Mouse (Mus musculus): ENCODE measurements around the gene Phactr1. TPM values are rescaled to one million over a fixed set of nuclear protein-coding genes. Genes with fewer than 3 reads are reported as not detected.

Gene Phactr1
- total and polyA plus RNA-seq, 3 experiments, result not detected

GRCm38 (mm10) chr13:42985806-42986205 lies 305.4 kb downstream of the Phactr1 start:
- Histone ChIP-seq H3K4me3 (ENCODE audit: control insufficient read depth in 1 of 2, insufficient read depth in 1 of 2, low read depth in 2 of 2, low read length in 2 of 2) (no peak overlapping the region), H3K79me2 (ENCODE audit: control insufficient read depth, insufficient read depth, low read length, poor library complexity) (no peaks in the 10 kb centered on the region), H3K9ac (ENCODE audit: control insufficient read depth, low read depth, low read length, poor library complexity, severe bottlenecking) (no peak overlapping the region), H3K27ac (ENCODE audit: control insufficient read depth, low read depth, low read length) (no peak overlapping the region), H3K27me3 (ENCODE audit: control insufficient read depth in 1 of 2, insufficient read depth in 2 of 2, low read length in 2 of 2) (no peaks in the 10 kb centered on the region), H3K4me1 (ENCODE audit: control insufficient read depth in 1 of 2, insufficient read depth in 2 of 2, low read length in 2 of 2) (no peaks in the 10 kb centered on the region), H3K9me3 (replicated peaks; ENCODE audit: insufficient read depth, low read length) (no peaks in the 10 kb centered on the region), H3K36me3 (ENCODE audit: control insufficient read depth in 1 of 2, insufficient read depth in 2 of 2, low read length in 2 of 2) (no peaks in the 10 kb centered on the region)
- TF ChIP-seq NRF1 (IDR thresholded peaks at IDR 0.05; ENCODE audit: insufficient read depth, low read depth, low read length, poor library complexity, severe bottlenecking) (no peak), MYC (IDR thresholded peaks at IDR 0.05; ENCODE audit: low read depth, low read length) (no peak), UBTF (IDR thresholded peaks at IDR 0.05; ENCODE audit: borderline replicate concordance, insufficient read depth, low read depth, low read length) (no peak), RAD21 (IDR thresholded peaks at IDR 0.05; ENCODE audit: low read depth, low read length) (no peak)
- DNase-seq (ENCODE audit: low read depth, low spot score), result no peak

GRCm38 (mm10) chr13:42987931-42988579 lies 307.6 kb downstream of the Phactr1 start:
- no peak overlapping the region for H3K4me3 ChIP-seq (ENCODE audit: control insufficient read depth in 1 of 2, insufficient read depth in 1 of 2, low read depth in 2 of 2, low read length in 2 of 2)
- no peaks in the 10 kb centered on the region for H3K9me3 ChIP-seq (replicated peaks; ENCODE audit: insufficient read depth, low read length)
- H3K4me1 ChIP-seq (ENCODE audit: control insufficient read depth in 1 of 2, insufficient read depth in 2 of 2, low read length in 2 of 2), result no peaks in the 10 kb centered on the region
- no peaks in the 10 kb centered on the region for H3K36me3 ChIP-seq (ENCODE audit: control insufficient read depth in 1 of 2, insufficient read depth in 2 of 2, low read length in 2 of 2)
- TF ChIP-seq MYC (IDR thresholded peaks at IDR 0.05; ENCODE audit: low read depth, low read length), result no peak
- TF ChIP-seq ZKSCAN1 (IDR thresholded peaks at IDR 0.05; ENCODE audit: low read depth, low read length), result no peak
- no peak for TF ChIP-seq ETS1 (IDR thresholded peaks at IDR 0.05; ENCODE audit: low read depth, low read length)
- TF ChIP-seq EP300 (IDR thresholded peaks at IDR 0.05; ENCODE audit: low read depth in 1 of 2, low read length in 2 of 2), result no peak
- no peak for TF ChIP-seq ZNF384 (IDR thresholded peaks at IDR 0.05; ENCODE audit: low read depth, low read length)
- no peak overlapping the region for H3K27ac ChIP-seq (ENCODE audit: control insufficient read depth, low read depth, low read length)
- no peak for DNase-seq (ENCODE audit: low read depth, low spot score)
- H3K79me2 ChIP-seq (ENCODE audit: control insufficient read depth, insufficient read depth, low read length, poor library complexity), result no peaks in the 10 kb centered on the region
- H3K9ac ChIP-seq (ENCODE audit: control insufficient read depth, low read depth, low read length, poor library complexity, severe bottlenecking), result no peak overlapping the region
- no peaks in the 10 kb centered on the region for H3K27me3 ChIP-seq (ENCODE audit: control insufficient read depth in 1 of 2, insufficient read depth in 2 of 2, low read length in 2 of 2)

- TF ChIP-seq ZNF384 (IDR thresholded peaks at IDR 0.05; ENCODE audit: low read depth, low read length), result no peak
- TF ChIP-seq CHD2 (IDR thresholded peaks at IDR 0.05; ENCODE audit: low read length), result no peak
- no peak for TF ChIP-seq POLR2AphosphoS2 (IDR thresholded peaks at IDR 0.05; ENCODE audit: low read length)
- no peak for TF ChIP-seq JUND (IDR thresholded peaks at IDR 0.05; ENCODE audit: low read depth, low read length)
- no peak for TF ChIP-seq ZC3H11A (IDR thresholded peaks at IDR 0.05; ENCODE audit: low read depth, low read length)
- TF ChIP-seq CTCF (IDR thresholded peaks at IDR 0.05 in 2 of 3, conservative IDR thresholded peaks at IDR 0.05 in 1 of 3; ENCODE audit: control insufficient read depth in 1 of 3, insufficient read depth in 1 of 3, low read depth in 2 of 3, low read length in 3 of 3, poor library complexity in 1 of 3, severe bottlenecking in 1 of 3), result no peak
- TF ChIP-seq ZMIZ1 (IDR thresholded peaks at IDR 0.05; ENCODE audit: low read depth, low read length), result no peak
- TF ChIP-seq TCF12 (IDR thresholded peaks at IDR 0.05; ENCODE audit: low read depth, low read length), result no peak
- no peak for TF ChIP-seq E2F4 (IDR thresholded peaks at IDR 0.05; ENCODE audit: borderline replicate concordance, low read depth, low read length)
- no peaks in the 10 kb centered on the region for H3K4me1 ChIP-seq (ENCODE audit: control insufficient read depth in 1 of 2, insufficient read depth in 2 of 2, low read length in 2 of 2)
Measured at GRCm38 (mm10) chr13:42989481-42989880, 309.1 kb downstream of the Phactr1 start.

More at GRCm38 (mm10) chr13:42989481-42989880, 309.1 kb downstream of the Phactr1 start:
- no peaks in the 10 kb centered on the region for H3K9me3 ChIP-seq (replicated peaks; ENCODE audit: insufficient read depth, low read length)
- no peak overlapping the region for H3K9ac ChIP-seq (ENCODE audit: control insufficient read depth, low read depth, low read length, poor library complexity, severe bottlenecking)
- no peak overlapping the region for H3K4me3 ChIP-seq (ENCODE audit: control insufficient read depth in 1 of 2, insufficient read depth in 1 of 2, low read depth in 2 of 2, low read length in 2 of 2)
- H3K27ac ChIP-seq (ENCODE audit: control insufficient read depth, low read depth, low read length), result no peak overlapping the region
- no peak for DNase-seq (ENCODE audit: low read depth, low spot score)
- H3K79me2 ChIP-seq (ENCODE audit: control insufficient read depth, insufficient read depth, low read length, poor library complexity), result no peaks in the 10 kb centered on the region
- H3K36me3 ChIP-seq (ENCODE audit: control insufficient read depth in 1 of 2, insufficient read depth in 2 of 2, low read length in 2 of 2), result no peaks in the 10 kb centered on the region
- no peaks in the 10 kb centered on the region for H3K27me3 ChIP-seq (ENCODE audit: control insufficient read depth in 1 of 2, insufficient read depth in 2 of 2, low read length in 2 of 2)
